Mouse (Mus musculus) brown adipose tissue, adult 24 weeks (tissue): ENCODE measurements around the gene Kcnip1. TPM values are rescaled to one million over a fixed set of nuclear protein-coding genes. Genes with fewer than 3 reads are reported as not detected.

Source experiments
- H3K27ac ChIP-seq: fragments of 200-500 bp; replicated peaks from 2 replicates; pipeline ENCODE4 v1.5.1; 2012; ENCODE audit warnings: low read depth, mild to moderate bottlenecking, low read length
- H3K4me1 ChIP-seq: fragments of 200-500 bp; 2 replicates; pipeline ENCODE4 v1.6.1; 2012; ENCODE audit warnings: low read length, mixed read lengths; ENCODE audit not compliant: control insufficient read depth, insufficient read depth, insufficient read length
- H3K4me3 ChIP-seq: fragments of 200-500 bp; 2 replicates; pipeline ENCODE4 v1.5.1; 2012; ENCODE audit warnings: low read depth, mild to moderate bottlenecking, low read length, moderate library complexity; ENCODE audit not compliant: insufficient read depth
- polyA plus RNA-seq: library from polyadenylated mRNA; stranded (reverse); fragments of >200 nt; gene quantifications from 2 replicates; pipeline ENCODE4 v1.2.4, GENCODE M21; 2012; ENCODE audit not compliant: missing spikeins, insufficient read depth, insufficient read length

Gene Kcnip1
- polyA plus RNA-seq, 1 experiment, result not detected

DNA sequence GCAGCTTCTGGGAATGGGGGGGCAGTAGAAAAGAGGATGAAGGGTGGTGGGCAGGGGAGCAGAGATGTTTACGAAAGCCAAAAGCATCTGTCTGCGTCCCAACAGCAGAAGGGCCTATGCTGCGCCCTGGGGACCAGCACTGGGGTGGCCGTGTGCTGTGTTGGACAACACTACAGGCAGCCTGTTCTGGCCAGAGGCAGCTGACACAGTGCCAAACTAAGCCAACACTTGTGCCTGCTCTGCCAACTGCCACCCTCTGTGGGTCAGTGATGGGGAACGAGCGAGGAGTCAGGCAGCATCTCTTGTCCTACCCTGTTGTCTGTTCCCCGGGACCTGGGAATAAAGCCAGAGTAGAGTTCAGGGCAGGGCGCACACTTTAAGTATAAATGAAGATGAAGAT, 260.6 kb downstream of the Kcnip1 start:
- no peak overlapping the region for H3K27ac ChIP-seq

DNA sequence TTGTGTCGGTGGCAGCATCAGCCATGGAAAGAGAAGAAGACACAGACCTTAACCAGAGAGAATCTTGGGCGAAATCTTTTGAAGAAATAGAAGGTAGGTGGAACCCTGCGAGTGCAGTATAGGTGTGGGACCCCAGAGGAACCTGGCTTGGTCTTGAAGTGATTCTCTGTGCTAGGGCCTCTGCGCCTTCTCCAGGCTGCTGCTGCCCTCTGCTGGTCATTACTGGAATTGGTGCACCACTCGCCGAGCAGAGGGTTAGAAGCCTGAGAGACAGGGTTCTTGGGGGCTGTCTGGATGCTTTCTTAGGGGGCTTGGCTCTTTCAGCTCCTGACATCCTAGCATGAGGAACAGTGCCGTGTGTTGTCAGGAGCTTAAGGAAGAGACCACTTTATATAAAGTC, 271.7 kb downstream of the Kcnip1 start:
- Histone ChIP-seq H3K4me3 (no peak overlapping the region), H3K27ac (no peak overlapping the region), H3K4me1 (no peaks in the 10 kb centered on the region)

More for the DNA sequence above, 260.6 kb downstream of the Kcnip1 start:
- no peaks in the 10 kb centered on the region for H3K4me1 ChIP-seq
- no peak overlapping the region for H3K4me3 ChIP-seq

GRCm38 (mm10) chr11:33706777-33707176, 286.2 kb downstream of the Kcnip1 start:
- Histone ChIP-seq H3K27ac (no peak overlapping the region), H3K4me1 (no peaks in the 10 kb centered on the region), H3K4me3 (no peak overlapping the region)

DNA sequence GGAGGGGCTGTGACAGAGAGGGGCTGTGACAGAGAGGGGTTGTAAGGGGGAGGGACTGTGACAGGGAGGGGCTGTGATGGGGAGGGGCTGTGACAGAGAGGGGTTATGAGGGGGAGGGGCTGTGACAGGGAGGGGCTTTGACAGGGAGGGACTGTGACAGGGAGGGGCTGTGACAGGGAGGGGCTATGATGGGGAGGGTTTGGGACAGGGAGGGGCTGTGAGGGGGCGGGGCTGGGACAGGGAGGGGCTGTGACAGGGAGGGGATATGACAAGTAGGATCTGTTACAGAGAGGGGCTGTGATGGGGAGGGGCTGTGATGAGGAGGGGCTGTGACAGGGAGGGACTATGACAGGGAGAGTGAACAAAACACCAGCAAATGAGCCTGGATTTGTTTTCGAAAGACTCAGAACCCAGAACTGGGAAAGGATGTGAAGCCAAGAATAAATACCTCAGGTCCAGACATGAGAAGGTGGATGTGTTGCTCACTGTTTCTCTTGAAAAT, 290.9 kb downstream of the Kcnip1 start:
- Histone ChIP-seq H3K4me1 (no peaks in the 10 kb centered on the region), H3K4me3 (no peak overlapping the region)

GRCm38 (mm10) chr11:33701236-33701957, 291.6 kb downstream of the Kcnip1 start:
- Histone ChIP-seq H3K27ac (no peak overlapping the region), H3K4me1 (no peaks in the 10 kb centered on the region), H3K4me3 (no peak overlapping the region)

More for the DNA sequence above, 290.9 kb downstream of the Kcnip1 start:
- H3K27ac ChIP-seq, result no peak overlapping the region

DNA sequence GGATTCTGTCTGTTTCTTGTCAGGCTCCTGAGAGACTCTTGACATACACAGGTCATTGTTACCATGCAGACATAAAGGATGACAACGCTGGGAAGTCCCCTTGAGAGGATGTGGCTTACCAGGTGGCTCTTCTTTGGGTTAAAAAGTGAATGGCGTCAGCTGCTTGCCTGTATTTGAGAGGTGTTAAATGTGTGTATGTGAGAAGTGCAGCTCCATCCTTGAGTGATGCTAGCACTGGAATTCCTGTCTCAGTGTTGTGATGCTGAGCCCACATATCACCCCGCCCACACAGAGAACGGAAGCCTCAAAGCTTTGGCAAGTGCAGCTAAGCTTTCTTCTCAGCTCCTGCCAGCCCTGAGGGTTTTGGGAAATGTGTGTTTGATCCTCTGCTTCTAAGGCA, 292.2 kb downstream of the Kcnip1 start:
- Histone ChIP-seq H3K27ac (no peak overlapping the region), H3K4me3 (no peak overlapping the region), H3K4me1 (no peaks in the 10 kb centered on the region)

DNA sequence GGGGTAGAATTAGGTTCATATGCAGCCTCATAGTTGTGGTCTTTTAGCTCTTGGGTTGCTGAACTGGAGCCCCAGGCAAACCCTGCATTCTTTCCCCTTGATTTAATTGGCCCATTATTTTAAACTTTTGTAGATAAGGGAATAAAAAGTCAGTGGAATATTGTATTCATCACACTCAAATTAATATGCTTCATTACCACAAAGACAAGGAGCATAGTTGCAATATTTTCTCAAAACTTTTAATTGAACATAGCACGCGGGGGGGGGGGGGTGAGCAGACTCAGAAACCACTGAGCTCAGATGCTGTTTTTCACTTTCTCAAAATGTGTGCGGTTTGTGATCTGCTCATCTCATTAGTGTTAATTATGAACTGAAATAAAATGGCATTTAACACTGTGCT, 302.8 kb downstream of the Kcnip1 start:
- H3K4me3 ChIP-seq, result no peak overlapping the region
- no peaks in the 10 kb centered on the region for H3K4me1 ChIP-seq
- no peak overlapping the region for H3K27ac ChIP-seq

- Histone ChIP-seq H3K4me1 (no peaks in the 10 kb centered on the region), H3K27ac (no peak overlapping the region), H3K4me3 (no peak overlapping the region)
These were observed 307.0 kb downstream of the Kcnip1 start for GRCm38 (mm10) chr11:33685904-33686303.

- H3K4me1 ChIP-seq, result no peaks in the 10 kb centered on the region
- H3K27ac ChIP-seq, result no peak overlapping the region
- no peak overlapping the region for H3K4me3 ChIP-seq
These were observed 312.8 kb downstream of the Kcnip1 start for GRCm38 (mm10) chr11:33680151-33680550.

- Histone ChIP-seq H3K4me1 (no peaks in the 10 kb centered on the region), H3K27ac (no peak overlapping the region), H3K4me3 (no peak overlapping the region)
These were observed 322.6 kb downstream of the Kcnip1 start for GRCm38 (mm10) chr11:33670105-33670965.

GRCm38 (mm10) chr11:33668376-33668775, 324.6 kb downstream of the Kcnip1 start:
- Histone ChIP-seq H3K4me3 (no peak overlapping the region), H3K27ac (no peak overlapping the region), H3K4me1 (no peaks in the 10 kb centered on the region)

GRCm38 (mm10) chr11:33663599-33663998, 329.4 kb downstream of the Kcnip1 start:
- Histone ChIP-seq H3K27ac (no peak overlapping the region), H3K4me1 (no peaks in the 10 kb centered on the region), H3K4me3 (no peak overlapping the region)

DNA sequence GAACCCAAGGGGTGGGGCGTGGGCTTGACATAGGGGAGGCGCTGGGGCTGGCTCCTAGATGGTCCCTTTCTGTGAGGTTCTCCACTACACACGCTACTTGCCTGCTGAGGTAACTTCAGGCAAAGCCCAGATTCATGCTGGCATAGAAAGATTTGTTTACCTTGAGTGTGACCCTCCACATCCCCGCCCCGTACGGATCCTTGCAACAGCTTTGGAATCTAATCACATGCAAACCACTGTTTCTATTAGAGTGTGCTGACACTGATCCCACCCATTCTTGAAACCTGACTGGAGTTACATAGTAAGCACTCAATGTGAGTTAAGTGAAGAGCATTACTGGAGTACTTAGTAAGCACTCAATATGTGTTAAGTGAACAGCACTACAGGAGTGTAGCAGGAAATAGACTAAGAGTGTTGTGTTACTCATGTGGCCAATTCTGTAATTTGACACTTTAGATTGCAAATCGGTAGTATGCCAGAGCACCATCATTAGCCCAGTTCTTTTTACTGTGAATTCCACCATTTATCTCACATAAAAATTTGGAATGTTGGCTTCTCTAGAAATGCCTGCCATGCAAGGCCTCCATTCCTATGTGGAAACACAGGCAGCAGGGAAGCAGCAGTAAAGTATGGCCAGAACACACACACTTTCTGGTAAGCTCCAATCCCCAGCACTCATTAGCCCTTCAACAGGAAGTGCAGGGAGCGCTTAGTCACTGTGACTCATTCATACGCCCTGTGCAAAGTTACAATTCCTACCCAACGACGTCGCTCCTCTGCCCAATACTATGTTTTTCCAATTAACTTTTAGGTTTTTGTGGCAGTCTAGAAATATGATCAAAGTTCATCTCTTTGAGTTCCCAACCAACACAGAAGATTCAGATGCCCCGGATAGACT, 332.7 kb downstream of the Kcnip1 start:
- H3K27ac ChIP-seq, result no peak overlapping the region
- H3K4me1 ChIP-seq, result no peaks in the 10 kb centered on the region
- no peak overlapping the region for H3K4me3 ChIP-seq

GRCm38 (mm10) chr11:33655861-33656593, 336.9 kb downstream of the Kcnip1 start:
- H3K27ac ChIP-seq, result no peak overlapping the region

More at GRCm38 (mm10) chr11:33655861-33656593, 336.9 kb downstream of the Kcnip1 start:
- H3K4me3 ChIP-seq, result no peak overlapping the region
- H3K4me1 ChIP-seq, result no peaks in the 10 kb centered on the region
